Comparison of ENCODE assay signal across 15 mouse cellular contexts in the genomic region with DNA sequence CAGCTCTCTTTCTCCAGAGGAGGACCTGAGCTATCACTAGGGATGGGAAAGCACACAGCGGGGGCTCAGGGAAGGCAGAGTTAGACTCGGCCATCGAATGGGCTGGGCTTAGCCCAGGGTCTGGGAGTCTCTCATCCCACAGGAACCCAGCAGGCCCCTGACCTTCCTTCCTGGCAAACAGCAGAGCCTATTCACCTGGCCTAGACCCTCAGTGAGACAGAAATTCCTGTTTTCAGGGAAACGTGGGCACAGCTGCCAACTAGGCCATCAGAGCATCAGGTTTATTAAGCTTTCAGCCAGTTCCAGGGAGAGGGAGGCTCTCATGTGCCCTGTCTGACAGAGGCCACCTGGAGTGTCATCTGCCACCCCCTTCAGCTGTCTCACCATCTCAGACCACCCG. TPM values are rescaled to one million over a fixed set of nuclear protein-coding genes. Genes with fewer than 3 reads are reported as not detected.
DNase-seq lines count a peak whose midpoint lies in the region; ATAC-seq and TF ChIP-seq lines count a peak whose summit lies in the region.
"Had no signal": no experiment of that assay in that cellular context is flagged by ENCODE, and none has a peak within 500 bp of the region (broad histone marks: within the 10 kb centered on the region; RNA-seq: fewer than 3 reads in every experiment).

No protein-coding gene starts in this region.

- H3K27me3 ChIP-seq in heart, adult 2 months (ENCODE audit: control insufficient read depth, insufficient read depth, low read length), result no peaks in the 10 kb centered on the region
- H3K27me3 ChIP-seq in intestine, embryonic 14.5 days (replicated peaks; ENCODE audit: control insufficient read depth, insufficient read depth, low read length), result no peaks in the 10 kb centered on the region
- H3K27me3 ChIP-seq in intestine, postnatal 0 days (replicated peaks; ENCODE audit: control insufficient read depth, insufficient read depth, low read length), result no peaks in the 10 kb centered on the region
- no peaks in the 10 kb centered on the region for H3K27me3 ChIP-seq in stomach, postnatal 0 days (ENCODE audit: control insufficient read depth, insufficient read depth, low read length)
- H3K27me3 ChIP-seq: embryonic facial prominence, embryonic 13.5 days; liver, embryonic 13.5 days had no signal

- intact Hi-C loops in heart, adult 2 months (cut with DNase I), result no loop called here
- intact Hi-C loops in left cerebral cortex, postnatal 25 days (cut with DNase I), result no loop called here

- ATAC-seq in intestine, embryonic 14.5 days (replicated peaks; ENCODE audit: low FRiP score, low TSS enrichment, low read depth), result no peak
- ATAC-seq in intestine, postnatal 0 days, result no peak
- ATAC-seq in stomach, postnatal 0 days (ENCODE audit: low FRiP score, low TSS enrichment), result no peak
- ATAC-seq: inflammation-experienced regulatory T-cells, adult 6 months had no signal

- H3K9ac ChIP-seq in heart, adult 2 months (ENCODE audit: low read depth, low read length), result no peak overlapping the region
- H3K9ac ChIP-seq in intestine, embryonic 14.5 days (ENCODE audit: low read length), result no peak overlapping the region
- no peak overlapping the region for H3K9ac ChIP-seq in intestine, postnatal 0 days (ENCODE audit: low read depth, low read length)
- peak overlapping the region; percentile 35; the same call in 1 of the 2 replicates for H3K9ac ChIP-seq in stomach, postnatal 0 days (ENCODE audit: low read length)
- H3K9ac ChIP-seq: embryonic facial prominence, embryonic 13.5 days; liver, embryonic 13.5 days had no signal

- no peak for TF ChIP-seq EP300 in heart, adult 2 months (IDR thresholded peaks at IDR 0.05; ENCODE audit: insufficient read depth, low read depth, low read length)
- no peak for TF ChIP-seq EP300 in stomach, postnatal 0 days (optimal IDR thresholded peaks at IDR 0.05)

- no peaks in the 10 kb centered on the region for H3K36me3 ChIP-seq in heart, adult 2 months (ENCODE audit: control insufficient read depth, insufficient read depth, low read length)
- peaks cover 23% of the 10 kb centered on the region for H3K36me3 ChIP-seq in intestine, embryonic 14.5 days (ENCODE audit: control insufficient read depth, insufficient read depth, low read length)
- H3K36me3 ChIP-seq in intestine, postnatal 0 days (ENCODE audit: control insufficient read depth, insufficient read depth), result peaks cover 3% of the 10 kb centered on the region; the same call in 1 of the 2 replicates
- H3K36me3 ChIP-seq in stomach, postnatal 0 days (ENCODE audit: control insufficient read depth, insufficient read depth, low read length), result no peaks in the 10 kb centered on the region; the same call in 1 of the 2 replicates

- H3K4me2 ChIP-seq in intestine, embryonic 14.5 days (ENCODE audit: low read length), result no peak overlapping the region
- H3K4me2 ChIP-seq in intestine, postnatal 0 days (replicated peaks; ENCODE audit: low read depth), result no peak overlapping the region
- no peak overlapping the region for H3K4me2 ChIP-seq in stomach, postnatal 0 days (replicated peaks; ENCODE audit: low read depth)
- H3K4me2 ChIP-seq: embryonic facial prominence, embryonic 13.5 days; liver, embryonic 13.5 days had no signal

- no peaks in the 10 kb centered on the region for H3K9me3 ChIP-seq in intestine, embryonic 14.5 days (ENCODE audit: control insufficient read depth, low read length)
- H3K9me3 ChIP-seq in intestine, postnatal 0 days (ENCODE audit: control insufficient read depth), result no peaks in the 10 kb centered on the region
- no peaks in the 10 kb centered on the region for H3K9me3 ChIP-seq in stomach, postnatal 0 days (ENCODE audit: control insufficient read depth, low read length)
- H3K9me3 ChIP-seq: embryonic facial prominence, embryonic 13.5 days; liver, embryonic 13.5 days had no signal

- peak overlapping the region; percentile 49 for H3K27ac ChIP-seq in heart, adult 2 months
- H3K27ac ChIP-seq in intestine, embryonic 14.5 days (ENCODE audit: low read depth), result peak overlapping the region; percentile 76
- no peak overlapping the region for H3K27ac ChIP-seq in intestine, postnatal 0 days (ENCODE audit: low read depth, low read length)
- H3K27ac ChIP-seq in stomach, postnatal 0 days (replicated peaks), result peak overlapping the region; percentile 66; the same call in 1 of the 2 replicates
- H3K27ac ChIP-seq: embryonic facial prominence, embryonic 13.5 days; liver, embryonic 13.5 days had no signal

- 43% methylated on average over 5 of the region's 5 CpGs for WGBS in heart, adult 2 months
- 37% methylated on average over 5 of the region's 5 CpGs for WGBS in intestine, embryonic 14.5 days
- WGBS in intestine, postnatal 0 days, result 51% methylated on average over 5 of the region's 5 CpGs
- 46% methylated on average over 5 of the region's 5 CpGs for WGBS in stomach, postnatal 0 days

- no peaks in the 10 kb centered on the region for H3K79me2 ChIP-seq in heart, adult 2 months (replicated peaks; ENCODE audit: control insufficient read depth, insufficient read depth, low read length)

- TF ChIP-seq CTCF in heart, adult 2 months (IDR thresholded peaks at IDR 0.05), result no peak
- TF ChIP-seq CTCF in intestine, postnatal 0 days (IDR thresholded peaks at IDR 0.05; ENCODE audit: low read depth), result no peak
- no peak for TF ChIP-seq CTCF in stomach, postnatal 0 days (IDR thresholded peaks at IDR 0.05; ENCODE audit: low read depth)

- H3K4me1 ChIP-seq in heart, adult 2 months (ENCODE audit: control insufficient read depth, insufficient read depth, low read length), result peaks cover 18% of the 10 kb centered on the region
- H3K4me1 ChIP-seq in intestine, embryonic 14.5 days (replicated peaks; ENCODE audit: control insufficient read depth, insufficient read depth, low read length), result peaks cover 34% of the 10 kb centered on the region
- no peaks in the 10 kb centered on the region for H3K4me1 ChIP-seq in intestine, postnatal 0 days (replicated peaks; ENCODE audit: control insufficient read depth, insufficient read depth, low read length)
- H3K4me1 ChIP-seq in stomach, postnatal 0 days (replicated peaks; ENCODE audit: control insufficient read depth, insufficient read depth), result peaks cover 3% of the 10 kb centered on the region; the same call in 1 of the 2 replicates

- no peak for DNase-seq in heart, adult 2 months
- no peak for DNase-seq in heart, adult 8-10 months (ENCODE audit: low spot score)
- DNase-seq in intestine, embryonic 14.5 days (ENCODE audit: low spot score), result no peak
- DNase-seq in thymus, postnatal 4 days, result peak; percentile 13
- no peak for DNase-seq in thymus, adult 18-20 months
- DNase-seq in stomach, postnatal 0 days (ENCODE audit: low spot score), result no peak
- no peak for DNase-seq in left cerebral cortex, postnatal 25 days (ENCODE audit: low spot score in 2 of 2)
- DNase-seq: cerebellum, adult 11 months; liver, embryonic 13.5 days; lung, postnatal 14 days; thymus, postnatal 14 days had no signal

- TF ChIP-seq POLR2A in heart, adult 2 months (IDR thresholded peaks at IDR 0.05; ENCODE audit: insufficient read depth, low read depth, low read length), result no peak

- no peak overlapping the region for H3K4me3 ChIP-seq in heart, adult 2 months
- no peak overlapping the region for H3K4me3 ChIP-seq in intestine, embryonic 14.5 days (ENCODE audit: low read depth, low read length)
- H3K4me3 ChIP-seq in intestine, postnatal 0 days (ENCODE audit: low read depth, low read length), result no peak overlapping the region
- H3K4me3 ChIP-seq in stomach, postnatal 0 days (ENCODE audit: low read depth, low read length), result no peak overlapping the region
- H3K4me3 ChIP-seq: embryonic facial prominence, embryonic 13.5 days; liver, embryonic 13.5 days had no signal

RNA-seq across cellular contexts. Expression of a gene that starts 13.8 kb away (rescaled TPM):
- 10 to 100 TPM; 13.6 to 13.7 TPM for total RNA-seq in heart, adult 2 months (2021)
- 14.5 and 21.9 TPM in 2 replicates for polyA plus RNA-seq in heart, adult 2 months (2012; rRNA removed)
- 10 to 100 TPM in 3 of 4 experiments, 1 to 10 TPM in 1; 7.7 to 17.3 (median 12.2) TPM for total RNA-seq in heart, adult 8-10 months (2022)
- 13.0 and 14.9 TPM in 2 replicates for polyA plus RNA-seq in intestine, embryonic 14.5 days (2014; fragmentation: Nextera tagmentation; extraction: Ambion mirVana)
- 6.3 and 6.9 TPM in 2 replicates for polyA plus RNA-seq in intestine, postnatal 0 days (2015; fragmentation: Nextera tagmentation; extraction: Ambion mirVana)
- 3.6 and 6.0 TPM in 2 replicates for polyA plus RNA-seq in stomach, postnatal 0 days (2015; fragmentation: Nextera tagmentation; extraction: Ambion mirVana)
- total RNA-seq in left cerebral cortex, postnatal 25 days (2021), result 1 to 10 TPM; 7.0 to 7.2 TPM
- total RNA-seq: granulocyte monocyte progenitor cell, adult 5-6 weeks had no signal
